Mouse (Mus musculus) ES-E14 (cell line): ENCODE measurements around the gene Kif21a.

Experiments used
- CHD2 ChIP-seq: IDR thresholded peaks from 2 replicates; pipeline ENCODE4 v1.6.1; 2014; ENCODE audit warnings: mild to moderate bottlenecking, low read depth, low read length, inconsistent platforms
- HCFC1 ChIP-seq: IDR thresholded peaks from 2 replicates; pipeline ENCODE4 v1.6.1; 2012; ENCODE audit warnings: low read length, inconsistent platforms, borderline replicate concordance; ENCODE audit not compliant: insufficient read depth
- MAFK ChIP-seq: IDR thresholded peaks from 2 replicates; pipeline ENCODE4 v1.6.1; 2014; ENCODE audit warnings: mild to moderate bottlenecking, low read depth, low read length, inconsistent platforms; ENCODE audit not compliant: insufficient read depth
- ZC3H11A ChIP-seq: IDR thresholded peaks from 2 replicates; pipeline ENCODE4 v1.6.1; 2012; ENCODE audit warnings: low read depth, mild to moderate bottlenecking, inconsistent platforms, low read length, borderline replicate concordance

- no peak for TF ChIP-seq MAFK
- no peak for TF ChIP-seq CHD2
- no peak for TF ChIP-seq ZC3H11A
- TF ChIP-seq HCFC1 = no peak
Measured at GRCm38 (mm10) chr15:91001037-91001616, 48.6 kb downstream of the Kif21a start.
